8 mouse cellular contexts compared by ENCODE assay signal in genomic region chr9:95844825-95845460, GRCm38 (mm10). TPM values are rescaled to one million over a fixed set of nuclear protein-coding genes. Genes with fewer than 3 reads are reported as not detected.
DNase-seq lines count a peak whose midpoint lies in the region.

TSS of gene Pls1 (minus strand) at chr9:95845311.

- DNase-seq in WW6 (ENCODE audit: low read depth, low spot score): peak; percentile 71
- peak; percentile 79 to 86 for DNase-seq in cerebellum, postnatal 4 days (ENCODE audit: low spot score in 2 of 2)
- peak; percentile 73 for DNase-seq in gastrocnemius, postnatal 10 days
- DNase-seq in hindlimb bud, embryonic 11.5 days (ENCODE audit: extremely low spot score, low read depth, low spot score): peak; percentile 57
- peak; percentile 92 to 95 for DNase-seq in left cerebral cortex, adult 18-20 months (ENCODE audit: low spot score in 2 of 2)
- DNase-seq in lung, postnatal 36 days: peak; percentile 85
- peak; percentile 89 for DNase-seq in retina, postnatal 7 days (ENCODE audit: low read depth, low spot score)
- DNase-seq in thymus, postnatal 4 days: peak; percentile 92

RNA-seq across cellular contexts. Expression of gene Pls1, which starts in this region (rescaled TPM):
- under 1 TPM; 0.66 to 0.99 TPM for total RNA-seq in gastrocnemius, postnatal 10 days (2021)
- total RNA-seq in left cerebral cortex, adult 18-20 months (2021): 10 to 100 TPM in 1 of 2 experiments, 1 to 10 TPM in 1; 9.0 to 11.0 TPM

Comparison
In these comparisons a context has a peak if more than half of its experiments do, and no peak if none do; other contexts are left out.
1. Peak in every context shown above with its lines: DNase-seq.
2. RNA of gene Pls1 (total RNA-seq): 9.0 to 11.0 TPM in left cerebral cortex, adult 18-20 months; 0.66 to 0.99 TPM in gastrocnemius, postnatal 10 days; every median in the first group is over 4 times any median in the second.
3. Peak in DNase-seq in gastrocnemius, postnatal 10 days; RNA of the gene not detected or under 1 TPM.